ENCODE assay signal across 12 mouse cellular contexts in the genomic region with DNA sequence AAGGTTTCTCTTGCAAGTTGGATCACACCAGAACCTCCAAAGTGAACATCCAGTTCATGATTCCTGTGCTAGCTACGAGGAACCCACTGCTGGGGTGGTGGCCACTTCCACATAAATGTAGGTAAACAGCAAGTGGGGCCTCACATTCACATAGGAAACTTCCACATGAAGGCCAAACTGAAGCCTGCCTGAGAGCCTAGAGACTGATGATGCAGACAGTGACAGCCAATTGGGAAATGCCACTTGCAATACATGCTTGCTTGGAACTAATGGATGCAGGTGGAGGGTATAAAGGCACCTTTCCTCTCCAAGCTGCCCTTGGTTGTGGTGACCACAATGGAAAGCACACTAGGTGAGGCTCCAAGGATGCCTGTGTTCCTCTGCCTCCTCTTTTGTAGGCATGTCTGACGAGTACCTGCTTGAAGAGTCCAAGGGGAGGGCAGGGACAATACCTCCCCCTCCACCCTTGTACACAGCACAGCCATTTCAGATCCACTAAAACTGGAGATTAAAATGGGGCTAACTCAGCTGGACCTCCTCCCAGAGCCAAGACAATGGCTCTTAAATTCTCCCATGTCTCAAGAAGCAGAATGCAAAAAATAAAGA. TPM values are rescaled to one million over a fixed set of nuclear protein-coding genes. Genes with fewer than 3 reads are reported as not detected.
DNase-seq lines count a peak whose midpoint lies in the region; ATAC-seq lines count a peak whose summit lies in the region.
"Had no signal": no experiment of that assay in that cellular context is flagged by ENCODE, and none has a peak within 500 bp of the region (broad histone marks: within the 10 kb centered on the region; RNA-seq: fewer than 3 reads in every experiment).

No protein-coding gene starts in this region.

- no peak overlapping the region for H3K4me2 ChIP-seq in hindbrain, embryonic 16.5 days (ENCODE audit: low read length)
- no peak overlapping the region for H3K4me2 ChIP-seq in hindbrain, embryonic 12.5 days (replicated peaks)
- H3K4me2 ChIP-seq: embryonic facial prominence, embryonic 13.5 days; liver, embryonic 11.5 days; neural tube, embryonic 12.5 days had no signal

- ATAC-seq in hindbrain, embryonic 16.5 days: 0 out of 2 replicates have a peak, but pooled peaks have one; percentile 52
- ATAC-seq in hindbrain, embryonic 12.5 days (ENCODE audit: low FRiP score): no peak

- H3K4me3 ChIP-seq in hindbrain, embryonic 16.5 days (ENCODE audit: low read length): no peak overlapping the region
- no peak overlapping the region for H3K4me3 ChIP-seq in hindbrain, embryonic 12.5 days
- H3K4me3 ChIP-seq: embryonic facial prominence, embryonic 13.5 days; heart, adult 2 months; neural tube, embryonic 12.5 days had no signal

- H3K27me3 ChIP-seq in hindbrain, embryonic 16.5 days (replicated peaks; ENCODE audit: control insufficient read depth, insufficient read depth, low read length): no peaks in the 10 kb centered on the region
- H3K27me3 ChIP-seq in hindbrain, embryonic 12.5 days: 0 out of 2 replicates have a peak, but pooled peaks cover 3% of the 10 kb centered on the region
- no peaks in the 10 kb centered on the region for H3K27me3 ChIP-seq in splenic B cell, adult 2 months (ENCODE audit: control insufficient read depth, insufficient read depth, low read length, poor library complexity, severe bottlenecking)
- H3K27me3 ChIP-seq: embryonic facial prominence, embryonic 13.5 days; neural tube, embryonic 12.5 days had no signal

- H3K36me3 ChIP-seq in hindbrain, embryonic 16.5 days (ENCODE audit: control insufficient read depth, insufficient read depth, low read length): peaks cover 13% of the 10 kb centered on the region
- peaks cover 26% of the 10 kb centered on the region for H3K36me3 ChIP-seq in hindbrain, embryonic 12.5 days
- peaks cover 3% of the 10 kb centered on the region; the same call in 1 of the 2 replicates for H3K36me3 ChIP-seq in splenic B cell, adult 2 months (ENCODE audit: control insufficient read depth, insufficient read depth, low read length, poor library complexity, severe bottlenecking)

- H3K27ac ChIP-seq in hindbrain, embryonic 16.5 days (ENCODE audit: low read depth, low read length): no peak overlapping the region
- no peak overlapping the region for H3K27ac ChIP-seq in hindbrain, embryonic 12.5 days
- H3K27ac ChIP-seq: embryonic facial prominence, embryonic 13.5 days; heart, adult 2 months; neural tube, embryonic 12.5 days had no signal

- WGBS in hindbrain, embryonic 16.5 days: 66% methylated on average over 2 of the region's 2 CpGs
- 87% methylated on average over 2 of the region's 2 CpGs for WGBS in hindbrain, embryonic 12.5 days

- H3K9ac ChIP-seq in hindbrain, embryonic 16.5 days (ENCODE audit: low read depth, low read length): no peak overlapping the region
- no peak overlapping the region for H3K9ac ChIP-seq in hindbrain, embryonic 12.5 days
- H3K9ac ChIP-seq: embryonic facial prominence, embryonic 13.5 days; neural tube, embryonic 12.5 days had no signal

- H3K9me3 ChIP-seq in hindbrain, embryonic 16.5 days (ENCODE audit: control insufficient read depth, low read length): no peaks in the 10 kb centered on the region
- H3K9me3 ChIP-seq in hindbrain, embryonic 12.5 days (replicated peaks): no peaks in the 10 kb centered on the region

- no peaks in the 10 kb centered on the region for H3K4me1 ChIP-seq in hindbrain, embryonic 16.5 days (ENCODE audit: control insufficient read depth, insufficient read depth, low read depth, low read length)
- H3K4me1 ChIP-seq in hindbrain, embryonic 12.5 days: peaks cover 9% of the 10 kb centered on the region; the same call in 1 of the 2 replicates
- H3K4me1 ChIP-seq: embryonic facial prominence, embryonic 13.5 days had no signal

- DNase-seq in thymus, postnatal 14 days: peak; percentile 15
- no peak for DNase-seq in thymus, adult 18-20 months
- peak; percentile 12 for DNase-seq in c-Kit-positive CD71-negative TER-119-negative erythroid progenitor cells, embryonic 14.5 days (ENCODE audit: low read depth)
- peak; percentile 63 for DNase-seq in splenic B cell, adult 2 months (ENCODE audit: low read depth, low spot score)
- no peak for DNase-seq in heart, adult 9 months (ENCODE audit: low spot score in 2 of 2)
- DNase-seq in spleen, adult 12 weeks (ENCODE audit: low spot score): no peak
- DNase-seq: heart, adult 2 months had no signal

RNA-seq across cellular contexts. Expression of a gene that starts 28.6 kb away (rescaled TPM):
- polyA plus RNA-seq in hindbrain, embryonic 16.5 days (2015; fragmentation: Nextera tagmentation; extraction: Ambion mirVana): 0.15 and 0.57 TPM in 2 replicates
- polyA plus RNA-seq in hindbrain, embryonic 12.5 days (2016; fragmentation: Nextera tagmentation; extraction: Ambion mirVana): 0.46 and 0.53 TPM in 2 replicates

RNA-seq across cellular contexts. Expression of a gene that starts 32.9 kb away (rescaled TPM):
- 2.0 and 6.0 TPM in 2 replicates for polyA plus RNA-seq in hindbrain, embryonic 16.5 days (2015; fragmentation: Nextera tagmentation; extraction: Ambion mirVana)
- 7.8 and 7.9 TPM in 2 replicates for polyA plus RNA-seq in hindbrain, embryonic 12.5 days (2016; fragmentation: Nextera tagmentation; extraction: Ambion mirVana)

RNA-seq across cellular contexts. Expression of a gene that starts 40.1 kb away (rescaled TPM):
- not detected in 2 replicates for polyA plus RNA-seq in hindbrain, embryonic 16.5 days (2015; fragmentation: Nextera tagmentation; extraction: Ambion mirVana)
- not detected in 2 replicates for polyA plus RNA-seq in hindbrain, embryonic 12.5 days (2016; fragmentation: Nextera tagmentation; extraction: Ambion mirVana)
- polyA plus RNA-seq: embryonic facial prominence, embryonic 13.5 days; heart, adult 2 months; liver, embryonic 11.5 days; neural tube, embryonic 12.5 days had no signal

RNA-seq across cellular contexts. Expression of a gene that starts 44.4 kb away (rescaled TPM):
- 149 and 164 TPM in 2 replicates for polyA plus RNA-seq in hindbrain, embryonic 16.5 days (2015; fragmentation: Nextera tagmentation; extraction: Ambion mirVana)
- 73.3 and 75.0 TPM in 2 replicates for polyA plus RNA-seq in hindbrain, embryonic 12.5 days (2016; fragmentation: Nextera tagmentation; extraction: Ambion mirVana)

Comparison
In these comparisons a context has a peak if more than half of its experiments do, and no peak if none do; other contexts are left out.
1. DNase-seq: peak in thymus, postnatal 14 days (single experiment), c-Kit-positive CD71-negative TER-119-negative erythroid progenitor cells, embryonic 14.5 days (single experiment) and splenic B cell, adult 2 months (single experiment); none in thymus, adult 18-20 months (0 of 2), heart, adult 9 months (0 of 2) and spleen, adult 12 weeks (single experiment).